Mouse (Mus musculus) macrophage (primary cell): ENCODE results near the gene Arhgap18. TPM values are rescaled to one million over a fixed set of nuclear protein-coding genes. Genes with fewer than 3 reads are reported as not detected.

Experiments
- H3K27ac ChIP-seq: fragments of 350-480 bp; formaldehyde crosslinking; 2 replicates; pipeline ENCODE4 v1.9.0; 2021
- H3K36me3 ChIP-seq: fragments of 350-480 bp; formaldehyde crosslinking; 2 replicates; pipeline ENCODE4 v1.9.0; 2021; ENCODE audit errors: inconsistent target
- H3K4me3 ChIP-seq: fragments of 350-480 bp; formaldehyde crosslinking; 2 replicates; pipeline ENCODE4 v1.9.0; 2021; ENCODE audit errors: inconsistent target
- H3K79me2 ChIP-seq: fragments of 350-480 bp; formaldehyde crosslinking; 2 replicates; pipeline ENCODE4 v1.9.0; 2021; ENCODE audit errors: inconsistent target
- WGBS: methylation state at CpG from one replicate; pipeline ENCODE4 v1.1.7; 2026; ENCODE audit warnings: inconsistent platforms; ENCODE audit not compliant: missing documents; 5-methylcytosine and 5-hydroxymethylcytosine counted together
- polyA plus RNA-seq: library from polyadenylated mRNA; stranded (reverse); fragments of 250-400 nt; gene quantifications from 3 replicates; pipeline ENCODE4 v1.2.4, GENCODE M21; 2018; ENCODE audit warnings: inconsistent platforms

Gene Arhgap18
- polyA plus RNA-seq, 1 experiment from 2014 or later, result 214 TPM

- no peak overlapping the region for H3K4me3 ChIP-seq
- 2% methylated on average over 5 of the region's 5 CpGs for WGBS
- H3K27ac ChIP-seq, result peak overlapping the region; percentile 97
- H3K36me3 ChIP-seq, result no peaks in the 10 kb centered on the region
- peaks cover 79% of the 10 kb centered on the region for H3K79me2 ChIP-seq
These were observed 46.4 kb downstream of the Arhgap18 start for GRCm38 (mm10) chr10:26799562-26800051.

- Histone ChIP-seq H3K27ac (no peak overlapping the region), H3K4me3 (no peak overlapping the region), H3K36me3 (no peaks in the 10 kb centered on the region), H3K79me2 (peaks cover 92% of the 10 kb centered on the region)
- WGBS, result 83% methylated on average over 5 of the region's 5 CpGs
These were observed 51.2 kb downstream of the Arhgap18 start for GRCm38 (mm10) chr10:26804351-26804983.

- no peak overlapping the region for H3K27ac ChIP-seq
- H3K36me3 ChIP-seq, result no peaks in the 10 kb centered on the region
- peaks cover 97% of the 10 kb centered on the region for H3K79me2 ChIP-seq
- WGBS, result 100% methylated on average over 1 of the region's 1 CpGs
- H3K4me3 ChIP-seq, result no peak overlapping the region
These were observed 51.8 kb downstream of the Arhgap18 start for GRCm38 (mm10) chr10:26805007-26805406.

GRCm38 (mm10) chr10:26806092-26806491 is 52.9 kb downstream of the Arhgap18 start:
- WGBS, result 32% methylated on average over 3 of the region's 3 CpGs
- Histone ChIP-seq H3K36me3 (no peaks in the 10 kb centered on the region), H3K27ac (no peak overlapping the region), H3K4me3 (no peak overlapping the region), H3K79me2 (peaks cover 97% of the 10 kb centered on the region)

- H3K36me3 ChIP-seq, result peaks cover 3% of the 10 kb centered on the region; the same call in 1 of the 2 replicates
- H3K27ac ChIP-seq, result no peak overlapping the region
- WGBS, result 88% methylated on average over 7 of the region's 7 CpGs
- H3K4me3 ChIP-seq, result no peak overlapping the region
- peaks cover 97% of the 10 kb centered on the region for H3K79me2 ChIP-seq
These were observed 56.8 kb downstream of the Arhgap18 start for GRCm38 (mm10) chr10:26810059-26810458.

GRCm38 (mm10) chr10:26810810-26811209 is 57.6 kb downstream of the Arhgap18 start:
- WGBS, result 85% methylated on average over 2 of the region's 5 CpGs
- Histone ChIP-seq H3K4me3 (no peak overlapping the region), H3K27ac (no peak overlapping the region), H3K79me2 (peaks cover 97% of the 10 kb centered on the region), H3K36me3 (peaks cover 10% of the 10 kb centered on the region; the same call in 1 of the 2 replicates)

GRCm38 (mm10) chr10:26811342-26811741 is 58.1 kb downstream of the Arhgap18 start:
- 62% methylated on average over 4 of the region's 4 CpGs for WGBS
- Histone ChIP-seq H3K79me2 (peaks cover 97% of the 10 kb centered on the region), H3K27ac (no peak overlapping the region), H3K36me3 (peaks cover 10% of the 10 kb centered on the region; the same call in 1 of the 2 replicates), H3K4me3 (no peak overlapping the region)

- peaks cover 99% of the 10 kb centered on the region for H3K79me2 ChIP-seq
- H3K4me3 ChIP-seq, result no peak overlapping the region
- 97% methylated on average over 8 of the region's 8 CpGs for WGBS
- peaks cover 10% of the 10 kb centered on the region; the same call in 1 of the 2 replicates for H3K36me3 ChIP-seq
- H3K27ac ChIP-seq, result no peak overlapping the region
These were observed 62.4 kb downstream of the Arhgap18 start for GRCm38 (mm10) chr10:26815646-26816045.

- Histone ChIP-seq H3K36me3 (peaks cover 4% of the 10 kb centered on the region; the same call in 1 of the 2 replicates), H3K4me3 (no peak overlapping the region), H3K79me2 (peaks cover 99% of the 10 kb centered on the region), H3K27ac (no peak overlapping the region)
These were observed 67.1 kb downstream of the Arhgap18 start for GRCm38 (mm10) chr10:26820326-26820725.

GRCm38 (mm10) chr10:26820936-26821335 is 67.7 kb downstream of the Arhgap18 start:
- Histone ChIP-seq H3K4me3 (no peak overlapping the region), H3K36me3 (no peaks in the 10 kb centered on the region), H3K27ac (no peak overlapping the region), H3K79me2 (peaks cover 97% of the 10 kb centered on the region)
- WGBS, result 92% methylated on average over 1 of the region's 1 CpGs

GRCm38 (mm10) chr10:26823997-26824396 is 70.8 kb downstream of the Arhgap18 start:
- Histone ChIP-seq H3K27ac (no peak overlapping the region), H3K36me3 (no peaks in the 10 kb centered on the region), H3K79me2 (peaks cover 84% of the 10 kb centered on the region), H3K4me3 (no peak overlapping the region)
- 51% methylated on average over 5 of the region's 5 CpGs for WGBS

- WGBS, result 85% methylated on average over 8 of the region's 8 CpGs
- peaks cover 86% of the 10 kb centered on the region for H3K79me2 ChIP-seq
- H3K4me3 ChIP-seq, result no peak overlapping the region
- no peak overlapping the region for H3K27ac ChIP-seq
- H3K36me3 ChIP-seq, result no peaks in the 10 kb centered on the region
These were observed 72.1 kb downstream of the Arhgap18 start for GRCm38 (mm10) chr10:26825246-26825889.

- 51% methylated on average over 5 of the region's 5 CpGs for WGBS
- Histone ChIP-seq H3K36me3 (no peaks in the 10 kb centered on the region), H3K4me3 (no peak overlapping the region), H3K27ac (0 out of 2 replicates have a peak overlapping the region, but pooled peaks have one; percentile 1), H3K79me2 (peaks cover 86% of the 10 kb centered on the region)
These were observed 74.1 kb downstream of the Arhgap18 start for GRCm38 (mm10) chr10:26827315-26827714.

- H3K79me2 ChIP-seq, result peaks cover 84% of the 10 kb centered on the region
- peak overlapping the region; percentile 69 for H3K27ac ChIP-seq
- no peak overlapping the region for H3K4me3 ChIP-seq
- 43% methylated on average over 9 of the region's 9 CpGs for WGBS
- no peaks in the 10 kb centered on the region for H3K36me3 ChIP-seq
These were observed 75.4 kb downstream of the Arhgap18 start for GRCm38 (mm10) chr10:26828412-26829137.

GRCm38 (mm10) chr10:26832068-26832467 is 78.8 kb downstream of the Arhgap18 start:
- Histone ChIP-seq H3K36me3 (no peaks in the 10 kb centered on the region), H3K27ac (no peak overlapping the region), H3K79me2 (peaks cover 69% of the 10 kb centered on the region), H3K4me3 (no peak overlapping the region)
- 93% methylated on average over 3 of the region's 3 CpGs for WGBS
